Mouse (Mus musculus) frontal cortex, adult 2 months (tissue): ENCODE measurements at regions not wholly inside any gene's neighbourhood (a gene's known extent, or its start where the extent isn't known, plus 50 kb on each side); places are given as distances from the start of the nearest gene placed in this dataset.
A peak's percentile ranks its signal among the peaks of the same experiment; 100 is the strongest.

ENCODE experiments used
- DNase-seq, 2 experiments: peaks; one replicate each; pipeline ENCODE4 v3.0.0; 2022; ENCODE audit warnings: low spot score in 1 of 2; ENCODE audit errors: extremely low spot score in 1 of 2

GRCm38 (mm10) chrX:11752513-11752912 lies 407.6 kb downstream of the Bcor start:
- DNase-seq = no peak

GRCm38 (mm10) chrX:11752973-11753590 lies 407.1 kb downstream of the Bcor start:
- DNase-seq = peak in 1 of 2 experiments; percentile 41

- DNase-seq = no peak
Observed at GRCm38 (mm10) chrX:11755046-11755445, 405.1 kb downstream of the Bcor start.

GRCm38 (mm10) chrX:11763351-11764082 lies 396.6 kb downstream of the Bcor start:
- peak; percentile 7 to 28 for DNase-seq

- DNase-seq = no peak
Observed at GRCm38 (mm10) chrX:11776236-11776899, 383.8 kb downstream of the Bcor start.

GRCm38 (mm10) chrX:11795010-11795409 lies 365.1 kb downstream of the Bcor start:
- DNase-seq = no peak

GRCm38 (mm10) chrX:11797870-11798269 lies 362.3 kb downstream of the Bcor start:
- peak in 1 of 2 experiments; percentile 40 for DNase-seq

GRCm38 (mm10) chrX:11798326-11798725 lies 361.8 kb downstream of the Bcor start:
- no peak for DNase-seq

GRCm38 (mm10) chrX:11800400-11800941 lies 359.7 kb downstream of the Bcor start:
- peak; percentile 41 to 65 for DNase-seq

- no peak for DNase-seq
Observed at GRCm38 (mm10) chrX:11801208-11801607, 358.9 kb downstream of the Bcor start.

GRCm38 (mm10) chrX:11801621-11802020 lies 358.5 kb downstream of the Bcor start:
- DNase-seq = no peak

GRCm38 (mm10) chrX:11802074-11802899 lies 357.9 kb downstream of the Bcor start:
- no peak for DNase-seq

GRCm38 (mm10) chrX:11803239-11803638 lies 356.9 kb downstream of the Bcor start:
- no peak for DNase-seq

GRCm38 (mm10) chrX:11806896-11807252 lies 353.3 kb downstream of the Bcor start:
- DNase-seq = peak in 1 of 2 experiments; percentile 8

- peak in 1 of 2 experiments; percentile 58 for DNase-seq
Observed at GRCm38 (mm10) chrX:11807253-11807882, 352.8 kb downstream of the Bcor start.

GRCm38 (mm10) chrX:11807883-11808262 lies 352.3 kb downstream of the Bcor start:
- DNase-seq = no peak

- DNase-seq = no peak
Observed at GRCm38 (mm10) chrX:11808911-11809310, 351.2 kb downstream of the Bcor start.

GRCm38 (mm10) chrX:11814861-11815260 lies 345.3 kb downstream of the Bcor start:
- no peak for DNase-seq

- DNase-seq = no peak
Observed at GRCm38 (mm10) chrX:11815864-11816263, 344.3 kb downstream of the Bcor start.

GRCm38 (mm10) chrX:11818634-11819033 lies 341.5 kb downstream of the Bcor start:
- DNase-seq = no peak
